Mouse (Mus musculus) stomach, postnatal 0 days (tissue): Measurements from ENCODE around the gene Tenm4.

Experiments
- CTCF ChIP-seq: IDR thresholded peaks from 2 replicates; pipeline ENCODE4 v1.5.1; 2016; ENCODE audit warnings: antibody characterized with exemption, low read depth, mild to moderate bottlenecking, moderate library complexity
- EP300 ChIP-seq: optimal IDR thresholded peaks from 2 replicates; pipeline ENCODE3; 2016; ENCODE audit warnings: antibody characterized with exemption

DNA sequence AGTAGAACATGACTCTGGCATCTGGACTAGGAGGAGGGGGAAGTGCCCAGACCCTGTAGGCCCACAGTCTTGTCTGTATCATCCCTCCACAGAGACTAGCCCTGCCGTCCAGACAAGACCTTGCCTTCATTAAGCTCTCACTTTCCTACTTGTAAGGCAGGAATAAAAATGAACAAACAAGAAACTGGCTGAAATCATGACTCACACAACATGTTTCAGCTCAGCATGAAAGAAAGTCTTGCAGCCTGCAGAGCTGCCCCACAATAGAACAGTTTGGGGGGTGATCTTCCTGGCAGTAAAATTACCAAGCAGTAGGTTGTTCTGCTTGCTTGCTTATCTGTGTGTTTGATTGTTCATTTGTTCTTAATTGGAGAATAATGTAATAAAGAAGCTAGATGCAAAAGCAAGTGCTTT lies 539.6 kb downstream of the Tenm4 start:
- TF ChIP-seq EP300 (no peak), CTCF (no peak)
